Mouse (Mus musculus): ENCODE measurements around the gene Gm11639. TPM values are rescaled to one million over a fixed set of nuclear protein-coding genes. Genes with fewer than 3 reads are reported as not detected.
"Not testable (repeated sequence)": the region's sequence is repeated elsewhere in the genome, so short reads cannot be mapped to it uniquely, and the experiment has no call there.

The Gm11639 gene
- polyA plus RNA-seq, 1 experiment from 2014 or later: 0.87 TPM

- H3K9me3 ChIP-seq (ENCODE audit: control insufficient read depth, low read length); H3K4me1 ChIP-seq (ENCODE audit: control insufficient read depth, insufficient read depth, low read length); H3K4me3 ChIP-seq (ENCODE audit: low read depth, low read length); H3K9ac ChIP-seq (replicated peaks; ENCODE audit: low read depth, low read length); H3K27ac ChIP-seq (ENCODE audit: low read depth, low read length); ATAC-seq (ENCODE audit: low read depth); H3K4me2 ChIP-seq (ENCODE audit: low read depth, low read length); H3K27me3 ChIP-seq (ENCODE audit: control insufficient read depth, insufficient read depth, low read length): not testable (repeated sequence)
- H3K36me3 ChIP-seq (ENCODE audit: control insufficient read depth, insufficient read depth, low read length): peaks cover 22% of the 10 kb centered on the region
- 90% methylated on average over 6 of the region's 8 CpGs for WGBS
Measured at GRCm38 (mm10) chr11:105140512-105140911, 455.0 kb downstream of the Gm11639 start.

- H3K4me3 ChIP-seq (ENCODE audit: low read depth, low read length): no peak overlapping the region
- 96% methylated on average over 5 of the region's 5 CpGs for WGBS
- no peaks in the 10 kb centered on the region for H3K4me1 ChIP-seq (ENCODE audit: control insufficient read depth, insufficient read depth, low read length)
- no peaks in the 10 kb centered on the region for H3K27me3 ChIP-seq (ENCODE audit: control insufficient read depth, insufficient read depth, low read length)
- H3K9me3 ChIP-seq (ENCODE audit: control insufficient read depth, low read length): no peaks in the 10 kb centered on the region
- H3K36me3 ChIP-seq (ENCODE audit: control insufficient read depth, insufficient read depth, low read length): peaks cover 18% of the 10 kb centered on the region; the same call in 1 of the 2 replicates
- no peak overlapping the region for H3K9ac ChIP-seq (replicated peaks; ENCODE audit: low read depth, low read length)
- ATAC-seq (ENCODE audit: low read depth): no peak
- no peak overlapping the region for H3K27ac ChIP-seq (ENCODE audit: low read depth, low read length)
- no peak overlapping the region for H3K4me2 ChIP-seq (ENCODE audit: low read depth, low read length)
Measured at GRCm38 (mm10) chr11:105141115-105141514, 455.6 kb downstream of the Gm11639 start.

GRCm38 (mm10) chr11:105143564-105143963, 458.1 kb downstream of the Gm11639 start:
- H3K4me2 ChIP-seq (ENCODE audit: low read depth, low read length): no peak overlapping the region
- H3K4me1 ChIP-seq (ENCODE audit: control insufficient read depth, insufficient read depth, low read length): no peaks in the 10 kb centered on the region
- no peak for ATAC-seq (ENCODE audit: low read depth)
- H3K9ac ChIP-seq (replicated peaks; ENCODE audit: low read depth, low read length): no peak overlapping the region
- H3K4me3 ChIP-seq (ENCODE audit: low read depth, low read length): no peak overlapping the region
- peaks cover 11% of the 10 kb centered on the region; the same call in 1 of the 2 replicates for H3K36me3 ChIP-seq (ENCODE audit: control insufficient read depth, insufficient read depth, low read length)
- no peaks in the 10 kb centered on the region for H3K9me3 ChIP-seq (ENCODE audit: control insufficient read depth, low read length)
- no peaks in the 10 kb centered on the region for H3K27me3 ChIP-seq (ENCODE audit: control insufficient read depth, insufficient read depth, low read length)
- no peak overlapping the region for H3K27ac ChIP-seq (ENCODE audit: low read depth, low read length)

GRCm38 (mm10) chr11:105144084-105144483, 458.6 kb downstream of the Gm11639 start:
- H3K27ac ChIP-seq (ENCODE audit: low read depth, low read length): no peak overlapping the region
- no peak overlapping the region for H3K4me3 ChIP-seq (ENCODE audit: low read depth, low read length)
- H3K9ac ChIP-seq (replicated peaks; ENCODE audit: low read depth, low read length): no peak overlapping the region
- peaks cover 9% of the 10 kb centered on the region; the same call in 1 of the 2 replicates for H3K36me3 ChIP-seq (ENCODE audit: control insufficient read depth, insufficient read depth, low read length)
- H3K4me2 ChIP-seq (ENCODE audit: low read depth, low read length): no peak overlapping the region
- no peaks in the 10 kb centered on the region for H3K9me3 ChIP-seq (ENCODE audit: control insufficient read depth, low read length)
- no peak for ATAC-seq (ENCODE audit: low read depth)
- no peaks in the 10 kb centered on the region for H3K4me1 ChIP-seq (ENCODE audit: control insufficient read depth, insufficient read depth, low read length)
- H3K27me3 ChIP-seq (ENCODE audit: control insufficient read depth, insufficient read depth, low read length): no peaks in the 10 kb centered on the region
- WGBS: 88% methylated on average over 3 of the region's 3 CpGs

GRCm38 (mm10) chr11:105144508-105145210, 459.2 kb downstream of the Gm11639 start:
- 81% methylated on average over 11 of the region's 11 CpGs for WGBS
- Histone ChIP-seq H3K9me3 (ENCODE audit: control insufficient read depth, low read length) (no peaks in the 10 kb centered on the region), H3K4me3 (ENCODE audit: low read depth, low read length) (no peak overlapping the region), H3K4me2 (ENCODE audit: low read depth, low read length) (no peak overlapping the region), H3K27ac (ENCODE audit: low read depth, low read length) (no peak overlapping the region), H3K4me1 (ENCODE audit: control insufficient read depth, insufficient read depth, low read length) (no peaks in the 10 kb centered on the region), H3K9ac (replicated peaks; ENCODE audit: low read depth, low read length) (no peak overlapping the region), H3K36me3 (ENCODE audit: control insufficient read depth, insufficient read depth, low read length) (peaks cover 4% of the 10 kb centered on the region; the same call in 1 of the 2 replicates), H3K27me3 (ENCODE audit: control insufficient read depth, insufficient read depth, low read length) (no peaks in the 10 kb centered on the region)
- no peak for ATAC-seq (ENCODE audit: low read depth)

- 85% methylated on average over 10 of the region's 10 CpGs for WGBS
- H3K4me1 ChIP-seq (ENCODE audit: control insufficient read depth, insufficient read depth, low read length): no peaks in the 10 kb centered on the region
Measured at GRCm38 (mm10) chr11:105145211-105145610, 459.7 kb downstream of the Gm11639 start.

GRCm38 (mm10) chr11:105146593-105146992, 461.1 kb downstream of the Gm11639 start, which contains the start of gene Gm10842:
Gm10842 (plus strand) TSS chr11:105146893.
- H3K27me3 ChIP-seq (ENCODE audit: control insufficient read depth, insufficient read depth, low read length): no peaks in the 10 kb centered on the region
- 73% methylated on average over 3 of the region's 3 CpGs for WGBS
- H3K27ac ChIP-seq (ENCODE audit: low read depth, low read length): no peak within 1 kb of the TSS
- no peaks in the 10 kb centered on the region for H3K4me1 ChIP-seq (ENCODE audit: control insufficient read depth, insufficient read depth, low read length)
- no peaks in the 10 kb centered on the region for H3K36me3 ChIP-seq (ENCODE audit: control insufficient read depth, insufficient read depth, low read length)
- no peak for ATAC-seq (ENCODE audit: low read depth)
- no peak within 1 kb of the TSS for H3K9ac ChIP-seq (replicated peaks; ENCODE audit: low read depth, low read length)
- H3K9me3 ChIP-seq (ENCODE audit: control insufficient read depth, low read length): no peaks in the 10 kb centered on the region
- H3K4me3 ChIP-seq (ENCODE audit: low read depth, low read length): no peak within 1 kb of the TSS
- no peak within 1 kb of the TSS for H3K4me2 ChIP-seq (ENCODE audit: low read depth, low read length)

More at GRCm38 (mm10) chr11:105145211-105145610, 459.7 kb downstream of the Gm11639 start:
- H3K27ac ChIP-seq (ENCODE audit: low read depth, low read length): no peak overlapping the region
- H3K4me3 ChIP-seq (ENCODE audit: low read depth, low read length): no peak overlapping the region
- ATAC-seq (ENCODE audit: low read depth): no peak
- H3K9me3 ChIP-seq (ENCODE audit: control insufficient read depth, low read length): no peaks in the 10 kb centered on the region
- no peaks in the 10 kb centered on the region for H3K36me3 ChIP-seq (ENCODE audit: control insufficient read depth, insufficient read depth, low read length)
- H3K9ac ChIP-seq (replicated peaks; ENCODE audit: low read depth, low read length): no peak overlapping the region
- H3K27me3 ChIP-seq (ENCODE audit: control insufficient read depth, insufficient read depth, low read length): no peaks in the 10 kb centered on the region
- H3K4me2 ChIP-seq (ENCODE audit: low read depth, low read length): no peak overlapping the region

GRCm38 (mm10) chr11:105149353-105149752, 463.8 kb downstream of the Gm11639 start:
- no peaks in the 10 kb centered on the region for H3K36me3 ChIP-seq (ENCODE audit: control insufficient read depth, insufficient read depth, low read length)
- H3K27ac ChIP-seq (ENCODE audit: low read depth, low read length): no peak overlapping the region
- no peak overlapping the region for H3K9ac ChIP-seq (replicated peaks; ENCODE audit: low read depth, low read length)
- H3K27me3 ChIP-seq (ENCODE audit: control insufficient read depth, insufficient read depth, low read length): no peaks in the 10 kb centered on the region
- H3K4me1 ChIP-seq (ENCODE audit: control insufficient read depth, insufficient read depth, low read length): 0 out of 2 replicates have a peak, but pooled peaks cover 4% of the 10 kb centered on the region
- no peaks in the 10 kb centered on the region for H3K9me3 ChIP-seq (ENCODE audit: control insufficient read depth, low read length)
- no peak for ATAC-seq (ENCODE audit: low read depth)
- no peak overlapping the region for H3K4me2 ChIP-seq (ENCODE audit: low read depth, low read length)
- H3K4me3 ChIP-seq (ENCODE audit: low read depth, low read length): no peak overlapping the region
- WGBS: 91% methylated on average over 3 of the region's 3 CpGs

- Histone ChIP-seq H3K4me1 (ENCODE audit: control insufficient read depth, insufficient read depth, low read length) (0 out of 2 replicates have a peak, but pooled peaks cover 4% of the 10 kb centered on the region), H3K36me3 (ENCODE audit: control insufficient read depth, insufficient read depth, low read length) (no peaks in the 10 kb centered on the region), H3K27ac (ENCODE audit: low read depth, low read length) (no peak overlapping the region), H3K9ac (replicated peaks; ENCODE audit: low read depth, low read length) (no peak overlapping the region), H3K4me3 (ENCODE audit: low read depth, low read length) (no peak overlapping the region), H3K27me3 (ENCODE audit: control insufficient read depth, insufficient read depth, low read length) (no peaks in the 10 kb centered on the region), H3K4me2 (ENCODE audit: low read depth, low read length) (no peak overlapping the region), H3K9me3 (ENCODE audit: control insufficient read depth, low read length) (no peaks in the 10 kb centered on the region)
- ATAC-seq (ENCODE audit: low read depth): no peak
- 88% methylated on average over 1 of the region's 1 CpGs for WGBS
Measured at GRCm38 (mm10) chr11:105149766-105150165, 464.3 kb downstream of the Gm11639 start.
